Mouse (Mus musculus): ENCODE measurements at regions not wholly inside any gene's neighbourhood (a gene's known extent, or its start where the extent isn't known, plus 50 kb on each side); places are given as distances from the start of the nearest gene placed in this dataset.

DNA sequence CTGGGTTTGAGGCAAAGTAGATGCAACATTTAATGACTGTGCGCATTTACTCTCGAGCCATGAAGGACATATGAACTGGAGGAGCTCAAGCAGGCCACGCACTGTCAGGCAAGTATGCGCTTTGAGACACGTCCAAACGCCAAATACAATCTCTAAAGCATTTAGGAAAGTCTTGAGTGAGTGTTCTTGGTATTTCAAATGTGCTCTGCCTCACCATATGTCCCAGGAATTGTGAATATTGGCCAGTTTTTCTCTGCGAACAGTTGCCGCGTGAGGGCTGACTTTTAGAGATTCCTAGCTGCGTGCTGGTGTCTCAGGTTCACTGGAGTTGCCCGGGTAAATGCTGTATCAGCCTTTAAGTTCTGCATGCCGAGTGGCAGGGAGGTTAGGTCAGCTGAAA, 498.4 kb downstream of the Etnk1 start:
- Histone ChIP-seq H3K27me3 (replicated peaks) (no peaks in the 10 kb centered on the region), H3K27ac (no peak overlapping the region), H3K9me3 (replicated peaks) (0 out of 2 replicates have a peak, but pooled peaks cover 6% of the 10 kb centered on the region), H3K4me3 (no peak overlapping the region), H3K4me2 (no peak overlapping the region), H3K36me3 (no peaks in the 10 kb centered on the region), H3K9ac (no peak overlapping the region), H3K4me1 (no peaks in the 10 kb centered on the region)
- ATAC-seq = no peak
- 74% methylated on average over 12 of the region's 12 CpGs for WGBS (ENCODE audit: insufficient replicate concordance)

DNA sequence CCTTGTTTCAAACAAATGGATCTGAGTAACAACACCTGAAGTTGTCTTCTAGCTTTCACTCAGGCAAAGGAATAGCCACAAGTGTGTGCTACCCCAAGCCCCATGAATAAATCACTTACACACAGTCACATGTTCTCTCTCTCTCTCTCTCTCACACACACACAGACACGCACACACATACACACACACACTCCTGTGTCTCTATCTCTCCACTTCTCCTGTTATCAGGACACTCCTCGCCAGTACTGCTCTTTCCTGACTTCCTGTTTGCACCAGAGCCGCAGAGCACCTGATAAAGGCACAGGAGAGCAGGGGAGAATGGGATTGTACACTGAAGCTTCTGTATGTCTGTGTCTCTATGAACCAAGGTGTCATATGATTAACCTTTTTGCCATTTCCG, 501.5 kb downstream of the Etnk1 start:
- H3K9ac ChIP-seq = no peak overlapping the region
- H3K27ac ChIP-seq = no peak overlapping the region
- no peaks in the 10 kb centered on the region for H3K4me1 ChIP-seq
- H3K27me3 ChIP-seq (replicated peaks) = no peaks in the 10 kb centered on the region
- no peak overlapping the region for H3K4me2 ChIP-seq
- 31% methylated on average over 4 of the region's 4 CpGs for WGBS (ENCODE audit: insufficient replicate concordance)
- no peak overlapping the region for H3K4me3 ChIP-seq
- no peak for ATAC-seq
- H3K36me3 ChIP-seq = no peaks in the 10 kb centered on the region
- 0 out of 2 replicates have a peak, but pooled peaks cover 6% of the 10 kb centered on the region for H3K9me3 ChIP-seq (replicated peaks)

- no peaks in the 10 kb centered on the region for H3K27me3 ChIP-seq (replicated peaks)
- H3K9ac ChIP-seq = no peak overlapping the region
- ATAC-seq = no peak
- no peaks in the 10 kb centered on the region for H3K36me3 ChIP-seq
- WGBS (ENCODE audit: insufficient replicate concordance) = 54% methylated on average over 3 of the region's 3 CpGs
- no peak overlapping the region for H3K27ac ChIP-seq
- no peak overlapping the region for H3K4me2 ChIP-seq
- no peaks in the 10 kb centered on the region for H3K4me1 ChIP-seq
- H3K4me3 ChIP-seq = no peak overlapping the region
- H3K9me3 ChIP-seq (replicated peaks) = 0 out of 2 replicates have a peak, but pooled peaks cover 6% of the 10 kb centered on the region
These were observed 502.6 kb downstream of the Etnk1 start for GRCm38 (mm10) chr6:143669446-143670130.

DNA sequence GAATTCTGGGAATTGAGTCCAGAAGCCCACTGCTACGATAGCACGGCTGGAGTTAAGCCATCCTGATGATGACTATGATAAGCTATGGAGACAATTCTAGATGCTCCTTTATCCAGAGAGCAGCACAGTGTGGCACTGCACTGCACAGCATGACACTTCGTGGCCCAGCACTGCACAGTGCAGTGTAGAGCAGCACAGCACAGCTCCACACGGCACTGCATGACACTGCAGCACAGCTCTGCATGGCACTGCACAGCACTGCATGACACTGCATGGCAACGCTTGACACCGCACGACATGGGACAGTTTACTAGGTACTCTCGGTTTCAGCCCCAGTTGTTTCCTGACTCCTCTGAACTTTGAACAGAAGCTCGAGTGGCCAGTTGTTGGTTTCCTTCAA, 523.1 kb downstream of the Etnk1 start:
- H3K9ac ChIP-seq = no peak overlapping the region
- 75% methylated on average over 9 of the region's 9 CpGs for WGBS (ENCODE audit: insufficient replicate concordance)
- H3K4me3 ChIP-seq = no peak overlapping the region
- no peak overlapping the region for H3K27ac ChIP-seq
- H3K4me2 ChIP-seq = no peak overlapping the region
- H3K4me1 ChIP-seq = no peaks in the 10 kb centered on the region
- no peaks in the 10 kb centered on the region for H3K27me3 ChIP-seq (replicated peaks)
- no peak for ATAC-seq
- H3K36me3 ChIP-seq = no peaks in the 10 kb centered on the region
- no peaks in the 10 kb centered on the region for H3K9me3 ChIP-seq (replicated peaks)

- H3K4me1 ChIP-seq = no peaks in the 10 kb centered on the region
- H3K27ac ChIP-seq = no peak overlapping the region
- no peak for ATAC-seq
- no peak overlapping the region for H3K4me2 ChIP-seq
- H3K27me3 ChIP-seq (replicated peaks) = no peaks in the 10 kb centered on the region
- H3K36me3 ChIP-seq = no peaks in the 10 kb centered on the region
- no peak overlapping the region for H3K4me3 ChIP-seq
- WGBS (ENCODE audit: insufficient replicate concordance) = 72% methylated on average over 6 of the region's 6 CpGs
- no peaks in the 10 kb centered on the region for H3K9me3 ChIP-seq (replicated peaks)
- H3K9ac ChIP-seq = no peak overlapping the region
These were observed 523.8 kb downstream of the Etnk1 start for GRCm38 (mm10) chr6:143690866-143691265.

DNA sequence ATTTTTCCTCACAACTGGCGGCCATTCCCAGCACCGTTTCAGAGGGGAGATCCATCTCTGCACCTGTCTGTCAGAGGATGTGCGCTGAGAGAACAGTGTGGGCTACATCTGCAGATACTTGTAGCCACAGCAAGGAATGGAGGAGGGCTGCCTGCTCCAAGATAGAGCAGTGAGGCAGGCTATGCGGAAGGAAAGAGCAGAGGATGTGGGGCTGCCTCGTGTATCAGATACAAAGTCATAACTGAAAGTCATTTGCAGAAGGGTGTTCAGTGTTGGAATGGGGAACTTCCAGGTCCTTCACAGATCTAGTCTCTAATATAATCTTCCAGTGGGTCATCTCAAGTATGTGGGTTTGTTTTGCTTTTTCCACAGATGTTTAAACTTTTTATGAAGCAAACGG, 531.0 kb downstream of the Etnk1 start:
- Histone ChIP-seq H3K4me1 (no peaks in the 10 kb centered on the region), H3K27ac (no peak overlapping the region), H3K27me3 (replicated peaks) (no peaks in the 10 kb centered on the region), H3K9me3 (replicated peaks) (no peaks in the 10 kb centered on the region), H3K9ac (no peak overlapping the region), H3K4me2 (no peak overlapping the region), H3K36me3 (no peaks in the 10 kb centered on the region), H3K4me3 (no peak overlapping the region)
- ATAC-seq = no peak
- 50% methylated on average over 6 of the region's 6 CpGs for WGBS (ENCODE audit: insufficient replicate concordance)

- ATAC-seq = no peak
- Histone ChIP-seq H3K9me3 (replicated peaks) (no peaks in the 10 kb centered on the region), H3K4me3 (no peak overlapping the region), H3K9ac (no peak overlapping the region), H3K27me3 (replicated peaks) (no peaks in the 10 kb centered on the region), H3K36me3 (no peaks in the 10 kb centered on the region), H3K4me2 (no peak overlapping the region), H3K27ac (no peak overlapping the region), H3K4me1 (no peaks in the 10 kb centered on the region)
- WGBS (ENCODE audit: insufficient replicate concordance) = 74% methylated on average over 8 of the region's 8 CpGs
These were observed 537.0 kb downstream of the Etnk1 start for GRCm38 (mm10) chr6:143703984-143704383.

DNA sequence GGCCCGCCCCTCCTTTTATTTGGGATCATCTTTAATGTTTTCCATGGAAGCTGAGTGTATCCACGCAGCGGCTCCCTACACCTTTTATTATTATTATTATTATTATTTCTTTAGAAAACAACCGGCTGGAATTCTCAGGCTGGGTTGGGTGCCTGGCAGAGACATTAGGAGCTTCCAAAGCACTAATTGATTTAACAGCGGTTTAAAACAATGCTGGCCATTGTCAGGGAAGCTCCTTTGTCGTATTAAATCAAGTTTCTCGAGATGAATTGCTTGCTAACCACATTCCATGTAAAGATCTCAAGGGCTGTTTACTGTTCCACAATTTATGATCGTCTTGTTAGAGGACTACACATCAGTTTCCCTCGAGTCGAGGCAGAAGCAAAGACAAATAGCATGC, 539.4 kb downstream of the Etnk1 start:
- Histone ChIP-seq H3K9ac (no peak overlapping the region), H3K36me3 (no peaks in the 10 kb centered on the region), H3K9me3 (replicated peaks) (no peaks in the 10 kb centered on the region), H3K4me1 (no peaks in the 10 kb centered on the region), H3K4me2 (no peak overlapping the region), H3K4me3 (no peak overlapping the region), H3K27ac (no peak overlapping the region), H3K27me3 (replicated peaks) (no peaks in the 10 kb centered on the region)
- WGBS (ENCODE audit: insufficient replicate concordance) = 60% methylated on average over 10 of the region's 10 CpGs
- no peak for ATAC-seq

DNA sequence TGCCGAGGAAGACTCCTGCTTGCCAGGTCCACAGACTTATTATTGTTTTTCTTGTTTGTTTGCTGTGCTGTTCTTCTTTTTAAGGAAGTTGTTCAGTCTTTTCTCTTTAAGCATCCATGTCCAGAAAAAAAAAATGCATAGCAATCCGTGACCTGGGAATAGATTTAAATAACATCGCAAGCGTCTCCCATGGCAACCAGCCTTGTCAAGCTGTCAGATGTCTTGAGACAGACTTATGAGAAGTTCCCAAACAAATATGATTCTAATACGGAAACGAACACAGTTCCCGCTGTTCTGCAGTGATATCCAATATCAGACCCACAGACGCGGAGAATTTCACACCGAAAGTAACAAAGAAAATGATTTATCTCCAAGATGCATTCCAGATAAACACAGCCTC, 547.4 kb downstream of the Etnk1 start:
- H3K9me3 ChIP-seq (replicated peaks) = no peaks in the 10 kb centered on the region
- H3K36me3 ChIP-seq = no peaks in the 10 kb centered on the region
- H3K27ac ChIP-seq = no peak overlapping the region
- no peaks in the 10 kb centered on the region for H3K4me1 ChIP-seq
- no peak overlapping the region for H3K4me2 ChIP-seq
- no peaks in the 10 kb centered on the region for H3K27me3 ChIP-seq (replicated peaks)
- WGBS (ENCODE audit: insufficient replicate concordance) = 79% methylated on average over 10 of the region's 10 CpGs
- no peak overlapping the region for H3K9ac ChIP-seq
- no peak overlapping the region for H3K4me3 ChIP-seq
- ATAC-seq = no peak

GRCm38 (mm10) chr6:143750074-143750473, 583.1 kb downstream of the Etnk1 start:
- no peak overlapping the region for H3K4me3 ChIP-seq
- no peaks in the 10 kb centered on the region for H3K27me3 ChIP-seq (replicated peaks)
- no peak overlapping the region for H3K4me2 ChIP-seq
- H3K27ac ChIP-seq = no peak overlapping the region
- H3K4me1 ChIP-seq = no peaks in the 10 kb centered on the region
- no peaks in the 10 kb centered on the region for H3K36me3 ChIP-seq
- ATAC-seq = no peak
- no peak overlapping the region for H3K9ac ChIP-seq
- no peaks in the 10 kb centered on the region for H3K9me3 ChIP-seq (replicated peaks)

GRCm38 (mm10) chr6:143751076-143752070, 584.4 kb downstream of the Etnk1 start:
- H3K9me3 ChIP-seq (replicated peaks) = no peaks in the 10 kb centered on the region
- peak overlapping the region; percentile 65 for H3K27ac ChIP-seq
- no peaks in the 10 kb centered on the region for H3K36me3 ChIP-seq
- no peaks in the 10 kb centered on the region for H3K27me3 ChIP-seq (replicated peaks)
- 61% methylated on average over 14 of the region's 14 CpGs for WGBS (ENCODE audit: insufficient replicate concordance)
- no peak overlapping the region for H3K9ac ChIP-seq
- H3K4me3 ChIP-seq = no peak overlapping the region
- H3K4me2 ChIP-seq = peak overlapping the region; percentile 29
- no peak for ATAC-seq
- no peaks in the 10 kb centered on the region for H3K4me1 ChIP-seq

DNA sequence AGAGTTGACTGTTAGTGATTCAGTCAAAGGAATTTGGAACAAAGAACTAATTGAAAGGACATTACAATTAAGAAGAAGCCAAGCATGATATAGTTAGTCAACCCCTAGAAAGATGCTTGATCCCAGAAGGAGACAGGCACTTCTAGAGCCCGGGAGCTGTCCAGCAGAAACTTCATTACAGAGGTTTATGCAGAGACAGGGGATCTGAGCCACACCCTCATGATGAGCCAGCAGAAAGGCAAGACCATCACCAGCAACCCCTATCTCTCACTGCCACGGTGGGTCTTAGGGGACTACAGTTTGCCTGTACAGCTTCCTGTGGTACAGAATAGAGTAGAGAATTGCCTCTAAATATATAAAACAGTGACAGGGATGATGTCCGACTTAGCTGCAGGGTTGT, 590.4 kb downstream of the Etnk1 start:
- H3K27me3 ChIP-seq (replicated peaks) = no peaks in the 10 kb centered on the region
- no peaks in the 10 kb centered on the region for H3K36me3 ChIP-seq
- no peak overlapping the region for H3K27ac ChIP-seq
- H3K9ac ChIP-seq = no peak overlapping the region
- H3K4me3 ChIP-seq = no peak overlapping the region
- H3K9me3 ChIP-seq (replicated peaks) = no peaks in the 10 kb centered on the region
- ATAC-seq = no peak
- H3K4me1 ChIP-seq = no peaks in the 10 kb centered on the region
- no peak overlapping the region for H3K4me2 ChIP-seq
- WGBS (ENCODE audit: insufficient replicate concordance) = 43% methylated on average over 3 of the region's 3 CpGs
